ENCODE assay signal across 9 mouse cellular contexts in the genomic region with DNA sequence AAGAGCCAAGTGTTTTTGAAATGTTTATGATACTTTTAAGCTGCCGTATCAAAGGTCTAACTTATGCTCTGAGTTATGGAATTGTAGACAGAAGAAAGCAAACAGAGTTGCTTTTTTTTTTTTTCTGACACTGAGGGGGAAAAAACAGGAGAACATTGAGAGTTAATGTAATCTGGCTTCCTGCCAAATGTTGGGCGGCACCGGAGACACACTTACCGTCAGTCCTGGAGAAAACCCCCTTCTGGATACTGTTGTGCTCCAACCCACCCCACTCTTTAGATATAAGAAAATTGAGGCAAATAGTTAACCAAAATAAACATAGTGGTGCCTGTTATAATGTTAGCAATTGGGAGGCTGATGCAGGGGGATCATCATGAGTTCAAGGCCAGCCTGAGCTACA. TPM values are rescaled to one million over a fixed set of nuclear protein-coding genes. Genes with fewer than 3 reads are reported as not detected.
DNase-seq lines count a peak whose midpoint lies in the region; ATAC-seq and TF ChIP-seq lines count a peak whose summit lies in the region.
"Had no signal": no experiment of that assay in that cellular context is flagged by ENCODE, and none has a peak within 500 bp of the region (broad histone marks: within the 10 kb centered on the region; RNA-seq: fewer than 3 reads in every experiment).

No protein-coding gene starts in this region.

- TF ChIP-seq CTCF in lung, postnatal 0 days (IDR thresholded peaks at IDR 0.05) = no peak
- no peak for TF ChIP-seq CTCF in lung, adult 2 months (IDR thresholded peaks at IDR 0.05; ENCODE audit: insufficient read depth, low read length)

- H3K9ac ChIP-seq in lung, postnatal 0 days (replicated peaks; ENCODE audit: low read depth) = no peak overlapping the region
- H3K9ac ChIP-seq in neural tube, embryonic 15.5 days (replicated peaks) = no peak overlapping the region

- no peaks in the 10 kb centered on the region for H3K9me3 ChIP-seq in lung, postnatal 0 days (ENCODE audit: low read length)
- H3K9me3 ChIP-seq in neural tube, embryonic 15.5 days (replicated peaks) = no peaks in the 10 kb centered on the region

- peak overlapping the region; percentile 79; the same call in 1 of the 2 replicates for H3K27ac ChIP-seq in lung, postnatal 0 days (ENCODE audit: low read length)
- no peak overlapping the region for H3K27ac ChIP-seq in neural tube, embryonic 15.5 days (replicated peaks)

- peak overlapping the region; percentile 31; the same call in 1 of the 2 replicates for H3K4me2 ChIP-seq in lung, postnatal 0 days (replicated peaks; ENCODE audit: low read depth, low read length)
- peak overlapping the region; percentile 7; the same call in 1 of the 2 replicates for H3K4me2 ChIP-seq in neural tube, embryonic 15.5 days

- peaks cover 13% of the 10 kb centered on the region; the same call in 1 of the 2 replicates for H3K4me1 ChIP-seq in lung, postnatal 0 days (ENCODE audit: insufficient read depth, low read depth, low read length)
- H3K4me1 ChIP-seq in lung, adult 2 months (ENCODE audit: control insufficient read depth, insufficient read depth, low read length) = peaks cover 10% of the 10 kb centered on the region
- peaks cover 15% of the 10 kb centered on the region for H3K4me1 ChIP-seq in neural tube, embryonic 15.5 days

- peak; percentile 39 for DNase-seq in lung, postnatal 0 days (ENCODE audit: low spot score)
- no peak for DNase-seq in lung, adult 2 months
- peak; percentile 21 to 32 for DNase-seq in heart, adult 9 months (ENCODE audit: low spot score in 2 of 2)
- DNase-seq in kidney, postnatal 25 days = peak; percentile 46 to 50
- DNase-seq in right cerebral cortex, adult 2 months (ENCODE audit: low spot score in 2 of 2) = no peak
- no peak for DNase-seq in layer of hippocampus, adult 18-20 months (ENCODE audit: low spot score in 2 of 2)

- 7% methylated on average over 4 of the region's 4 CpGs for WGBS in lung, postnatal 0 days
- 17% methylated on average over 4 of the region's 4 CpGs for WGBS in lung, adult 2 months
- 26% methylated on average over 4 of the region's 4 CpGs for WGBS in neural tube, embryonic 15.5 days

- TF ChIP-seq POLR2A in lung, adult 2 months (IDR thresholded peaks at IDR 0.05; ENCODE audit: borderline replicate concordance, extremely low read depth, low read depth, low read length) = no peak

- ATAC-seq in lung, postnatal 0 days = peak; percentile 30; the same call in 1 of the 2 replicates
- no peak for ATAC-seq in neural tube, embryonic 15.5 days (ENCODE audit: low FRiP score)
- no peak for ATAC-seq in frontal cortex, adult (ENCODE audit: low TSS enrichment)

- H3K4me3 ChIP-seq in lung, postnatal 0 days (ENCODE audit: low read depth, low read length) = no peak overlapping the region
- H3K4me3 ChIP-seq in lung, adult 2 months (replicated peaks; ENCODE audit: extremely low read depth, low read depth, low read length) = no peak overlapping the region
- no peak overlapping the region for H3K4me3 ChIP-seq in neural tube, embryonic 15.5 days (replicated peaks)
- H3K4me3 ChIP-seq: erythroblast, embryonic 14.5 days had no signal

- no peaks in the 10 kb centered on the region for H3K36me3 ChIP-seq in lung, postnatal 0 days (ENCODE audit: insufficient read depth, low read length)
- no peaks in the 10 kb centered on the region for H3K36me3 ChIP-seq in neural tube, embryonic 15.5 days

- no peaks in the 10 kb centered on the region for H3K27me3 ChIP-seq in lung, postnatal 0 days (replicated peaks; ENCODE audit: insufficient read depth, low read length)
- no peaks in the 10 kb centered on the region for H3K27me3 ChIP-seq in neural tube, embryonic 15.5 days (replicated peaks)

- TF ChIP-seq EP300 in lung, postnatal 0 days (IDR thresholded peaks at IDR 0.05) = no peak

RNA-seq across cellular contexts. Expression of a gene that starts 52.6 kb away (rescaled TPM):
- 23.8 and 26.0 TPM in 2 replicates for polyA plus RNA-seq in lung, postnatal 0 days (2015; fragmentation: Nextera tagmentation; extraction: Ambion mirVana)
- 21.9 and 30.8 TPM in 2 replicates for polyA plus RNA-seq in lung, adult 2 months (2012; rRNA removed)
- 49.8 and 64.3 TPM in 2 replicates for polyA plus RNA-seq in neural tube, embryonic 15.5 days (2015; fragmentation: Nextera tagmentation; extraction: Ambion mirVana)
- 10 to 100 TPM; 67.0 to 69.7 TPM for total RNA-seq in layer of hippocampus, adult 18-20 months (2021)

Comparison
In these comparisons a context has a peak if more than half of its experiments do, and no peak if none do; other contexts are left out.
1. DNase-seq: peak in lung, postnatal 0 days (single experiment), heart, adult 9 months (2 of 2) and kidney, postnatal 25 days (2 of 2); none in lung, adult 2 months (single experiment), right cerebral cortex, adult 2 months (0 of 2) and layer of hippocampus, adult 18-20 months (0 of 2).